ENCODE assay signal across 18 mouse cellular contexts in genomic region chr7:36516094-36516663, GRCm38 (mm10).
DNase-seq lines count a peak whose midpoint lies in the region; ATAC-seq and TF ChIP-seq lines count a peak whose summit lies in the region.
"Had no signal": no experiment of that assay in that cellular context is flagged by ENCODE, and none has a peak within 500 bp of the region (broad histone marks: within the 10 kb centered on the region; RNA-seq: fewer than 3 reads in every experiment).

No protein-coding gene starts in this region.

- 44% methylated on average over 7 of the region's 7 CpGs for WGBS in lung, embryonic 14.5 days
- WGBS in midbrain, embryonic 11.5 days, result 70% methylated on average over 7 of the region's 7 CpGs
- 68% methylated on average over 7 of the region's 7 CpGs for WGBS in midbrain, embryonic 13.5 days

- 0 out of 2 replicates have a peak overlapping the region, but pooled peaks have one; percentile 18 for H3K27ac ChIP-seq in lung, embryonic 14.5 days (ENCODE audit: low read depth)
- H3K27ac ChIP-seq in midbrain, embryonic 11.5 days (ENCODE audit: low read depth, low read length), result no peak overlapping the region
- H3K27ac ChIP-seq in midbrain, embryonic 13.5 days, result no peak overlapping the region
- H3K27ac ChIP-seq: forebrain, embryonic 13.5 days; hindbrain, embryonic 10.5 days; hindbrain, embryonic 15.5 days had no signal

- TF ChIP-seq CTCF in lung, embryonic 14.5 days (IDR thresholded peaks at IDR 0.05; ENCODE audit: low read depth), result peak; percentile 55

- H3K9ac ChIP-seq in lung, embryonic 14.5 days, result no peak overlapping the region
- no peak overlapping the region for H3K9ac ChIP-seq in midbrain, embryonic 11.5 days (ENCODE audit: low read length)
- H3K9ac ChIP-seq in midbrain, embryonic 13.5 days (replicated peaks), result no peak overlapping the region
- H3K9ac ChIP-seq: forebrain, embryonic 13.5 days; forebrain, postnatal 0 days; heart, embryonic 12.5 days; hindbrain, embryonic 15.5 days had no signal

- peak; percentile 71; the same call in 1 of the 2 replicates for ATAC-seq in lung, embryonic 14.5 days (ENCODE audit: insufficient read depth)
- no peak for ATAC-seq in midbrain, embryonic 11.5 days (ENCODE audit: low FRiP score)
- no peak for ATAC-seq in midbrain, embryonic 13.5 days
- ATAC-seq: forebrain, embryonic 13.5 days; forebrain, postnatal 0 days; inflammation-experienced regulatory T-cells, adult 6 months had no signal

- H3K4me1 ChIP-seq in lung, embryonic 14.5 days (ENCODE audit: insufficient read depth), result no peaks in the 10 kb centered on the region
- no peaks in the 10 kb centered on the region for H3K4me1 ChIP-seq in midbrain, embryonic 11.5 days (ENCODE audit: control insufficient read depth, insufficient read depth, low read length)
- H3K4me1 ChIP-seq in midbrain, embryonic 13.5 days (replicated peaks), result no peaks in the 10 kb centered on the region
- H3K4me1 ChIP-seq: forebrain, embryonic 13.5 days; heart, embryonic 12.5 days; hindbrain, embryonic 10.5 days; hindbrain, embryonic 15.5 days had no signal

- H3K27me3 ChIP-seq in lung, embryonic 14.5 days (ENCODE audit: insufficient read depth, low read length), result no peaks in the 10 kb centered on the region
- no peaks in the 10 kb centered on the region for H3K27me3 ChIP-seq in midbrain, embryonic 11.5 days (ENCODE audit: control insufficient read depth, insufficient read depth, low read length)
- H3K27me3 ChIP-seq in midbrain, embryonic 13.5 days, result no peaks in the 10 kb centered on the region; the same call in 1 of the 2 replicates
- H3K27me3 ChIP-seq: forebrain, embryonic 13.5 days; hindbrain, embryonic 15.5 days had no signal

- no peak overlapping the region for H3K4me3 ChIP-seq in lung, embryonic 14.5 days (ENCODE audit: low read depth, low read length)
- no peak overlapping the region for H3K4me3 ChIP-seq in midbrain, embryonic 11.5 days (ENCODE audit: low read depth, low read length)
- H3K4me3 ChIP-seq in midbrain, embryonic 13.5 days (replicated peaks), result no peak overlapping the region
- H3K4me3 ChIP-seq: forebrain, embryonic 13.5 days; heart, embryonic 12.5 days; hindbrain, embryonic 10.5 days; hindbrain, embryonic 15.5 days had no signal

- peak; percentile 79 for DNase-seq in lung, embryonic 14.5 days
- DNase-seq in lung, postnatal 25 days (ENCODE audit: low spot score), result no peak
- peak; percentile 62 for DNase-seq in midbrain, embryonic 11.5 days (ENCODE audit: low spot score, missing footprints)
- DNase-seq in embryo, embryonic 11 days, result peak; percentile 25
- no peak for DNase-seq in liver
- DNase-seq in gastrocnemius, adult 8-10 months (ENCODE audit: low spot score in 2 of 2), result no peak
- DNase-seq: adrenal gland, postnatal 10 days; cerebellum, adult 11-12 months; cerebellum, adult 9-10 months; cerebellum, postnatal 25 days; forebrain, postnatal 0 days; gastrocnemius, postnatal 25 days had no signal

- no peak overlapping the region for H3K4me2 ChIP-seq in lung, embryonic 14.5 days
- H3K4me2 ChIP-seq in midbrain, embryonic 11.5 days, result no peak overlapping the region
- no peak overlapping the region for H3K4me2 ChIP-seq in midbrain, embryonic 13.5 days (replicated peaks)
- H3K4me2 ChIP-seq: forebrain, embryonic 13.5 days; heart, embryonic 12.5 days; hindbrain, embryonic 15.5 days had no signal

- H3K36me3 ChIP-seq in lung, embryonic 14.5 days (ENCODE audit: insufficient read depth), result no peaks in the 10 kb centered on the region
- H3K36me3 ChIP-seq in midbrain, embryonic 11.5 days (ENCODE audit: control insufficient read depth, insufficient read depth, low read length), result no peaks in the 10 kb centered on the region
- H3K36me3 ChIP-seq in midbrain, embryonic 13.5 days, result no peaks in the 10 kb centered on the region
- H3K36me3 ChIP-seq: heart, embryonic 12.5 days; hindbrain, embryonic 10.5 days; hindbrain, embryonic 15.5 days had no signal

- no peaks in the 10 kb centered on the region for H3K9me3 ChIP-seq in lung, embryonic 14.5 days (ENCODE audit: low read depth, low read length)
- H3K9me3 ChIP-seq in midbrain, embryonic 11.5 days (ENCODE audit: control insufficient read depth, low read length), result no peaks in the 10 kb centered on the region
- no peaks in the 10 kb centered on the region for H3K9me3 ChIP-seq in midbrain, embryonic 13.5 days
- H3K9me3 ChIP-seq: forebrain, embryonic 13.5 days; heart, embryonic 12.5 days; hindbrain, embryonic 10.5 days; hindbrain, embryonic 15.5 days had no signal

Comparison
In these comparisons a context has a peak if more than half of its experiments do, and no peak if none do; other contexts are left out.
1. DNase-seq: peak in lung, embryonic 14.5 days (single experiment), midbrain, embryonic 11.5 days (single experiment) and embryo, embryonic 11 days (single experiment); none in lung, postnatal 25 days (single experiment), liver (single experiment) and gastrocnemius, adult 8-10 months (0 of 2).